Mouse (Mus musculus) naive thymus-derived CD4-positive, alpha-beta T cell, adult 2 months (primary cell): ENCODE data around the gene Map3k4.

ENCODE experiments used
- DNase-seq: peaks from one replicate; pipeline ENCODE4 v3.0.0-alpha.2; 2011; ENCODE audit warnings: low read depth

Map3k4 gene

DNA sequence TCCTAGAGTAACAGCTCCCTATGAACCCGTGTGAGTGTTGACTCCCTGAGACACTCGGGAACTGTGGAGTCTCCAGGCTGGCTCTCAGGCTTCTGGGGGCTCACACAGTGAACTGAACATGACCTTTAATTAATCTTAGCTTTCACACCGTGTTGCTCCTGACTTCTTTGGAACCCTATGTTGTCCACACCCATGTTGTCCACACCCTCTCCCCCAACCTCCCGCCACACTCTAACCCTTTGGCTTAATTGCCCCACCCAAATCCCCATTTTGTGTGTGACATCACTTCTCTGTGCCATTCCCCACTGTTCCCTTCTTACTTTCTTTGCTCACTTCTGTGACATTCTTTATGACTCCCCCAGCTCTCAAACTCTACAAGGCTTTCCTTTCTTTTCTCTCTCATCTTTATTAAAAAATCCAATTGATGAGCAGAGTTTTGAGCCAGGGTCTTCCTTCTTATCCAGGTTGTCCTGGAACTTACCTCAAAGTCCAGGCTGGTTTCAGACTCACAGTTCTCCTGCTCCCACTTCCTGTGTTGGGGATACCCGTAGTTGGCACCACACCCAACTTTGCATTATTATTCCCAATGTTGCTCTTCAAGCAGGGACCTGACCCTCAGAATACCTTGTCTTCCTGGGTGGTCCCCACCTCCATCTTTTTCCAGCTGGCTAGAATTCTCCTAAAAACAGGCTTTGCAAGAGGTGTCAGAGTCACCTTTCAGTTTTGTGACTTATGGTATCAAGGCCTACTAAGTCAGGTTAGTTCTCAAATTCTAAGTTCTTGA lies 135.7 kb downstream of the Map3k4 start:
- DNase-seq, result no peak

DNA sequence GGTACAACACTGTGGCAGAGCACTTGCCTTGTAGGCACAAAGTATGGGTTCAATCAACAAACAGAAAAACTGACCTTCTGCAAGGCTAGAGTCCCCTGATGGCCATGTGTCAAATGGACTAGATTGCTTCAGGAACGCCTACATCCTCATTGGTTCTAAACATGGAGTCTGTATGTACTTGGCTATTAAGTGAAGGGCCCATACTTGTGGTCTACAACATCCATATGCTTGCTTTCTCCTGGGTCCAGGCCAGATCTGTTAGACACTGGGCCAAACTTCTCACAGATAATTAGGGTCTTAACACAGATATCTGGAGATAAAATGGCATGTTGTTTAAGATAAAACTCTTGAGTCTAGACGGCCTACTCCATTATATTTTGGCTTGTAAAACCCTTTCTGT lies 138.8 kb downstream of the Map3k4 start:
- no peak for DNase-seq

DNA sequence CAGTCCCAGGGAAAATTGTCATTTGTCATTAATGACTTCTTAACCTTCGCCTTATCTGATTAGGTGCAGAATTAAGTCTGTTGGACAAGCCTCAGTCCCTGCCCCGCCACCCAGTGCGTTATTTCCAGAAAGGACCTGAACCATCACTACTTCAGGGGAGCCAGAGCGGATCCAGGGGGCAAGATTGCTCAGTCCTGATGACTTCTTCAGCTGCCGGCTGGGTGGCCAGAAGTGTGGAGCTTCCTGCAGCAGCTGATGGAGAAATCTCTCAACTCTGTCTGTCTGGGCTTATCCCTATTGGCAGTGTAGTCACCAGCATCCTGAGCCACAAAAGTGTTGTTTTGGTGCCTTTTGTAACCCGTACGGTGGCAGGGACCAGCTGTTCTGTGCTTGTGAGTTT lies 139.3 kb downstream of the Map3k4 start:
- no peak for DNase-seq
